Mouse (Mus musculus): ENCODE results near the gene Olfr71.

GRCm38 (mm10) chr4:43678541-43678940 lies 31.5 kb downstream of the Olfr71 start:
- TF ChIP-seq CTCF (IDR thresholded peaks at IDR 0.05; ENCODE audit: low read depth) (no peak), EP300 (IDR thresholded peaks at IDR 0.05; ENCODE audit: low read depth) (no peak)
